Mouse (Mus musculus) cortical plate, adult 2 months (tissue): ENCODE measurements around the gene Cdk11b.

ENCODE experiments used
- CTCF ChIP-seq: fragments of 200-500 bp; IDR thresholded peaks from 2 replicates; pipeline ENCODE4 v1.5.1; 2011; ENCODE audit warnings: mild to moderate bottlenecking, control low read depth, low read length; ENCODE audit not compliant: insufficient read depth; ENCODE audit errors: extremely low read depth
- POLR2A ChIP-seq: fragments of 200-500 bp; IDR thresholded peaks from 2 replicates; pipeline ENCODE4 v1.6.1; 2011; ENCODE audit warnings: mild to moderate bottlenecking, low read length, control low read depth; ENCODE audit not compliant: insufficient read depth; ENCODE audit errors: extremely low read depth

GRCm38 (mm10) chr4:155624338-155625291, at the start of gene Cdk11b:
- TF ChIP-seq CTCF (no peak), POLR2A (peak; percentile 91)
